Mouse (Mus musculus) megakaryocyte, adult 5-6 weeks (primary cell): ENCODE results near the gene Luc7l3. TPM values are rescaled to one million over a fixed set of nuclear protein-coding genes. Genes with fewer than 3 reads are reported as not detected.
A peak's percentile ranks its signal among the peaks of the same experiment; 100 is the strongest.

Experiments used
- ATAC-seq: 2 replicates; pipeline ENCODE4 v1.8.0; 2016; ENCODE audit warnings: mild to moderate bottlenecking, inconsistent platforms; ENCODE audit not compliant: poor library complexity, severe bottlenecking
- total RNA-seq, 2 experiments: library from RNA; stranded (forward) in 1 of 2; stranded (reverse) in 1 of 2; fragments of 153-499, 151-499 nt in 1 of 2; fragments of 221-1000, 200-1000 nt in 1 of 2; gene quantifications; 2 replicates each; pipeline versions ENCODE4 v1.2.3 to v1.2.4; 2015 to 2017

Luc7l3 gene
- total RNA-seq, 2 experiments from 2014 or later: 115 to 293 TPM

- no peak for ATAC-seq
These were observed 7.6 kb downstream of the Luc7l3 start for GRCm38 (mm10) chr11:94314098-94314652.

GRCm38 (mm10) chr11:94312733-94313132 is 9.1 kb downstream of the Luc7l3 start:
- ATAC-seq: no peak

GRCm38 (mm10) chr11:94294996-94295845 is 26.6 kb downstream of the Luc7l3 start:
- ATAC-seq: no peak

DNA sequence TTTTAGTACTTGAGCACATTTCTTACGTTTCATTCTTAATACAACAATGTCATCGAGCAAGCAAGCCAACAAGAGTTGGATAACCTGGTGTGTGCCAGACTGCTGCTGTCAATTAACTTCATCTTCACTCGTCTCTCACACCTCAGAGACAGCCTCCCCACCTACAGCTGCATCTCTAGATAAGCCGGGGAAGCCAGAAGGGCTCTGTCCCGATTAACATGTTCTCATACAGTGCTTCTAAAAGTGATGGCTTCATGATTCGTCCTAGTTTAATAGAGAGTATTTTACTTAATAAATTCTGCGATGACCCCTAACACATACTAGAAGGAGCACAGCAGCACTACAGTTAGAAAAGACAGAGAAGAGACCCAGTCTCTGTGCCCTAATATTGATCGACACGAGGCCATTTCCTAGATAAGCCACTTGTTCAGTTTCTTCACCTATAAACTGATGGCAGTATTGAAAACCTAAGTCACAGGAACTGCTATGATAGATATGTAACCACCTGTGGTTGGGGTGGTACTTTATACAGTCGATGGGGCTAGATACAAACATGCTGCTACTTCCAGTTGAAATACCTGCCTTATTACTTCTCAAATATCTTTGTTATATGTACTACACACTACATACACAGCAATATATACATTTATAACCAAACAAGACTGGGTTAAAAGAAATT is 31.6 kb downstream of the Luc7l3 start:
- ATAC-seq: no peak

DNA sequence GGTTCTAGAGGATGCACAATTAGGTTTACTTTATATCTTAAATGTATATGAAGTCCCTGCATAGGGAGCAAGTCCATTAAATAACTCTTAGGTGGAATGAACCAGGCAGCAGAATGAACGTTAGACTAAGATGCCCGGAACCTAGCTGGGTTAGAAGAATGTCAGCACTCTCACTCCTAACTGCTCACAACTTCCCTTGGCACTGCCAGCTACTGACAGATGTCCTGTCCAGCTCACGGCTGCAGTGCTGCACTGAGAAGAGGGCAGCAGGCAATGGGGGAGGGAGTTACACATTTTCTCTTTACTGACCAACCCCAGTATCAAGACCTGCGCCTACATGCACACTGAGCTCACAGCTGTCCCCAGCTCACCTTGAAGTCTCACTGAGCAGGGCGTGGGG is 34.7 kb downstream of the Luc7l3 start:
- ATAC-seq: no peak

DNA sequence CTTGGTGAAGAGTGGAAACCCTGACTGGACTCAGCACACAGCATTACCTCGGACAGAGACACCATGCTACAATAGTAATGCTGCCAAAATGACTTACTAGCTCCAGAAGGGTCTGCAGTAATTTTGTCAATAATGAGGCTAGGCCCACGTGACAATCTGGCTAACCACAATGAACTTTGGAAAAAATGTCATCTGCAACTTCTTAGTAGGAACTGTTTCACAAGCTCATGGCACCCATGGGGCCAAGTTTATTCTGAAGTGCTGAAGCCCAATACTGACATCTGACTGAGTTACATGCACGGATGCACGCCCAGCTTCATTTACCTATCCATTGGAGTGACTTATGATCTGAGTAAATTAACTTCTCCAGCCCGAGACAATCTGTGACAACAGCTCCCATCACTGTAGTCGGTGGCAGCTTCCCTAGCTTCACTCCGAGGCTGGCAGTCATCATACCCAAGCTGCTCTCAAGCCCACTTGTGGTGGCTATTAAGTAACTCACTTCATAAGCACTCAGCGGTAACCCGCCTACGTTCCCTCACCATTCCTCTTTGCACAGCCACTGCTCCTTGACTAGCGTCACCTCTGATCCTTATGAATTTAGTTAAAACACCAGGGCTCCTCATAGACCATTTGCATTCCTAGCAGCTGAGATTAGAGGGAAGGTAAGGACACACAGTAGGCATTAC is 35.8 kb downstream of the Luc7l3 start:
- no peak for ATAC-seq

DNA sequence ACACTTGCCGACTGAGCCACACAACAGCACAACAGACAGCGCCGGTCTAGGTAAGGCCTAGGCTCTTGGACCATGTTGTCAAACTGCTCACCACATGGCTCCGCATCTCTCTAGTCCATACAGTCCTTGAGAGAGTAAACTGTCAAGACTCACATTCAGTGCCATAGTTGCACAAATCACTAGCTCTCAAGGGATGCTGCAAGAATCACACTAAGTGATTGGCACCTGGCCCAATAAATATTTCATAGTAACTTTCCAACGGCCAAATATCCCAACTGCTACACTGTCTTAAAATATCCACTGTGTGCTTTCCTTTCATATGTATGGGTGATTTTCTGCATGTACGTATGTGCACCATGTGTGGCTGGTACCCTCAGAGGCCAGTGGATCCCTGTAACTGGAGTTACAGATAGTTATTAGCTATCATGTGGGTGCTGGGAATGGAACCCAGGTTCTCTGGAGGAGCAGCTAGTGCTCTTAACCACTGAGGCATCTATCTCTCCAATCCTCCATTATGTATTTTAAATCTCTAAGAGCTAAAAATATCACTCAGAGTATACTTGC is 38.2 kb downstream of the Luc7l3 start:
- no peak for ATAC-seq

DNA sequence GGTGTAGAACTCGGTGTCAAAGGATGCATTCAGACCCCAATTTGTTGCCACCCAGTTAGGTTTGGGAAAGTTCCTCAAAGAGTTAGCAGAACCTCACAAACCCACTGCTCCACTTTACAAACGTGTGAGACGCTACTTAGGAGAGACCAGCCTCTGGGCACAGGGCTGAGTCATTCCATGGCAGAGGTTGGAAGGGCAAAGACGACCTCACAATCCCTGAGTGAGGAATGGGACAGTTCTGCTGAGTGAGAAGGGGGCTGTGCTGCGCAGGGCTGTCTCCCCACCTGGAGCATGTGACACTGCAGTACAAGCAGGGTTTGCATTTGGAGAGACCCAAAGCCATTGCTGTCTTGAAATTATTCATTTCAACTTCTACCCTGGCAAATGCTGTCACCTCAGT is 39.5 kb downstream of the Luc7l3 start:
- ATAC-seq: no peak

GRCm38 (mm10) chr11:94281199-94282181 is 40.3 kb downstream of the Luc7l3 start, which contains the start of gene Gm21885:
Gene Gm21885, plus strand, starts transcription at chr11:94281873.
- no peak for ATAC-seq

GRCm38 (mm10) chr11:94276869-94277337 is 44.9 kb downstream of the Luc7l3 start:
- peak; percentile 95 for ATAC-seq

DNA sequence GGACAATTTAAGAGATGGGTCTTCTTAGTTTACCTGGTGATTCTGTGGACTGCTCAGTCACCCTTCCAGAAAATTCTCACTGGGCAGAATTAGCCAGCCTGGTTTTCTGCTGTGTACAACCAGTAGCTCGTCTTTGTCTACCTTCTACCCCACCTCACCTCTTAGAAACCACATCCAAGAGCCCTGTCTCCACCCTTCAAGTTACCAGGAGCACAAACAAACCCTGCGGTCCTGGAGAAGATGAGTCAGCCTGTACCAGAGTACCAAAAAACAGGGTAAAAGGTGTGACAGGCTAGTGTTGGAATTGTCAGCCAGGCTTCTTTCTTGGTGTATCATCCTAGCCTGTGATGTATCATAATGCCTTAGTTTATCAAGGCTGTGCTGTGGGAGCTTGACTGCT is 46.1 kb downstream of the Luc7l3 start:
- no peak for ATAC-seq

- ATAC-seq: no peak
These were observed 46.6 kb downstream of the Luc7l3 start for GRCm38 (mm10) chr11:94275226-94275625.

GRCm38 (mm10) chr11:94274206-94274867 is 47.5 kb downstream of the Luc7l3 start:
- ATAC-seq: no peak

- ATAC-seq: no peak
These were observed 48.5 kb downstream of the Luc7l3 start for GRCm38 (mm10) chr11:94272960-94273927.

GRCm38 (mm10) chr11:94271015-94271414 is 50.8 kb downstream of the Luc7l3 start:
- ATAC-seq: no peak

- ATAC-seq: peak; percentile 36
These were observed 51.9 kb downstream of the Luc7l3 start for GRCm38 (mm10) chr11:94269906-94270305.

DNA sequence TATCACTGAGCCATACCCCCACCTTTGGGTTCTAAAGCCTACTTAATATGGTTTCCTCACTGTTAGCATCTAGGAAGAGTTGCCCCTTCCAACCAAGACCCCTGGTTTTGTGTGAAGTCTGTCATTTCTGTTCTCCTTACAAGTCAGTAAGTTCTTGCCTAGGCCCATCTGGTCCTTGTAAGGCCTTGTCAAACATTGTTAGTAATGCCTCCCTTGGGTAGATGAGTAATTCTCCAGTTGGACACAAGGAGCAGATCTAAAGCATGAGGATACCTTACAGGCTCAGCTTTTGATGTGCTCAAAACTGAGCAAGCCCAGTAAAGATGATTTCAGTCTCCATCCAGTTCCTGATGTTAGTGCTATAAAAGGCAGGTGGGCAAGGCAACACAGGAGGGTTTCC is 53.0 kb downstream of the Luc7l3 start:
- ATAC-seq: no peak

DNA sequence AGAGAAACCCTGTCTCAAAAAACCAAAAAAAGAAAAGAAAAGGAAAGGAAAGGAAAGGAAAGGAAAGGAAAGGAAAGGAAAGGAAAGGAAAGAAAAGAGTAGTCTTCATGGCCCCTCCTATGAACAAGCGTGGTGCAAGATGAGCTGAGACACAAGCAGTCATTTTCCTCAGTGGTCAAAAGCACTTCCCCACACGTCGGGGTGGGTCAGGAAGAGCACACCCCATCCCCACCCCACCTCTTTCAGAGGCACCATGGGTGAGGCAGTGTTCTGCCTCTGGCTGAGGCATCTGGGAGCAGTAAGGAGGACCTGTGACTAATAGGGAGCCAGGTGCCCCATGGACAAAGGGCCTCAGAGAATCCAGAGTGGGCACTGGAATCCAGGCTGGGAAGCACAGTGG is 55.6 kb downstream of the Luc7l3 start:
- peak; percentile 63 for ATAC-seq
